Mouse (Mus musculus): ENCODE results near the gene Cbfb. TPM values are rescaled to one million over a fixed set of nuclear protein-coding genes. Genes with fewer than 3 reads are reported as not detected.
"Not testable (repeated sequence)": the region's sequence is repeated elsewhere in the genome, so short reads cannot be mapped to it uniquely, and the experiment has no call there.

Cbfb gene
- polyA plus RNA-seq, 1 experiment = 31.9 TPM

DNA sequence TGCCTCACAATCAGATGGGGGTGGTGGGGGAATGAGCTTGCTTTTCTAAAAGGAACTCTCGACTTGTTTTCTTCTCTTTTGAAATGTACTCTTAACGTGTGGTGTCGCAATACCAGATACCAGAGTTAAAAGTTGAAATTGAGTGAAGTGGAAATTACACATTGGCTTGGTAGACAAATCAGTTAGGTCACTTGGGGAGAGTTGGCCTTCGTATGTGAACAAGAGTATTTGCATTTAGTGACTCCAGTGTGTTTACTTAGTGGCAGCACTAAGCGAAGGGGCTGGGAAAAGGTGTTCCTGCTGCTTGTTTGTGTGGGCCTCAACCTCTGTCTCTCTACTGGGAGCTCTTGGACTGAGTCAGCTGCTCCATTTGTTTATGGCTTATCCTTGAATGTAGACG lies 55.4 kb downstream of the Cbfb start:
- TF ChIP-seq POLR2A (IDR thresholded peaks at IDR 0.05; ENCODE audit: borderline replicate concordance, extremely low read depth, insufficient read depth, insufficient read length, poor library complexity, severe bottlenecking) = no peak
- TF ChIP-seq CTCF (IDR thresholded peaks at IDR 0.05; ENCODE audit: borderline replicate concordance, extremely low read depth, insufficient read depth, insufficient read length) = no peak
- no peak for DNase-seq (ENCODE audit: low read depth)

DNA sequence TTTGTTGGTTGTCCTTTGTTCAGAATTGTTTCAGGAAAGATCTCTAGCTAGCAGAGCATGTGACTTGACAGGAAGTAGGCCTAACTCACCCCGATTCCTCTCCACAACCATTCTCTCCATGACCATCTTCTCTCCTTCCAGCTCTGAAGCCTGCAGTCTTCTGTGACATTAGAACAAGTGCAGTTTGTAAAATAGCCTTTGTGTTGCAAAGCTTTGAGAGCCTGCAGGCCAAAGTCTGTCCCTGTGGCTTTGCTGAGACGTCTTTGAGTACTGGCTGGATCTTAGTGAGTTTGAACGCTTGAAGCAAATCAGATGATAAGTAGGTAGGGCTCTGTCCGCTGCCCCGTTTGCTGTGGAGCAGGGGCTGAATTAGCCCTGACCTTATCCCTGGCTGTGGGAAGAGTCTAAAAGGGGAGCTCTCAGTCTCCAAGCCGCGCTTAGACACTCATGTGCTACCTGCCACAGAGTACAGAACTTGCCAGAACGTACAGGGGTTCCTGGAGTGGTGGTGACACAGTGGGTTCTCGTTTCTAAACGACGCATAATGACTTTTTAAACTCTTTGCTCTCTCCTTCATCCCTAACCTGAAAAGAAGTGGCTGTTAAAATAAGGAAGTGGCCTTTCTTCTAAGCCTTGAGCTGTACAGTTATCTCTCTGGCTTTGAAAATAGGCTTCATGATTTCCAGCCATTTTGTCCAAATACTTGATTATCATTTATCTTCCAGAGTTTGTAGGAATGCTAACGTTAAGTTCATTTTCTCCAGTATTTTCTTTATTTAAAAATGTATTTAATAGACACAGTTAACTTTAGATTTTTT lies 61.2 kb downstream of the Cbfb start:
- DNase-seq (ENCODE audit: low read depth) = no peak
- no peak for TF ChIP-seq POLR2A (IDR thresholded peaks at IDR 0.05; ENCODE audit: borderline replicate concordance, extremely low read depth, insufficient read depth, insufficient read length, poor library complexity, severe bottlenecking)
- no peak for TF ChIP-seq CTCF (IDR thresholded peaks at IDR 0.05; ENCODE audit: borderline replicate concordance, extremely low read depth, insufficient read depth, insufficient read length)

DNA sequence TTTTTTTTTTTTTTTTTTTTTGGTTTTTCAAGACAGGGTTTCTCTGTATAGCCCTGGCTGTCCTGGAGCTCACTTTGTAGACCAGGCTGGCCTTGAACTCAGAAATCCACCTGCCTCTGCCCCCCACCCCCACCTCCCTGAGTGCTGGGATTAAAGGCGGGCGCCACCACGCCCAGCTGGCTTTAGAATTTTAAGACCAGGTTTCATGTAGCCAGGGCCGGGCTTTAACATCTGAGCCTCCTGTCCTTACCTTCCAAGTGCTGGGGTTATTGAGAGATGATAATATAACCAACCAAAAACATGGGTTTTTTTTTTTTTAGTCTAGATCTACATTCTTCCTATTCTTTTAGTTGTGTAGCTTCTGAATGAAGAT lies 61.8 kb downstream of the Cbfb start:
- not testable (repeated sequence) for DNase-seq (ENCODE audit: low read depth)

DNA sequence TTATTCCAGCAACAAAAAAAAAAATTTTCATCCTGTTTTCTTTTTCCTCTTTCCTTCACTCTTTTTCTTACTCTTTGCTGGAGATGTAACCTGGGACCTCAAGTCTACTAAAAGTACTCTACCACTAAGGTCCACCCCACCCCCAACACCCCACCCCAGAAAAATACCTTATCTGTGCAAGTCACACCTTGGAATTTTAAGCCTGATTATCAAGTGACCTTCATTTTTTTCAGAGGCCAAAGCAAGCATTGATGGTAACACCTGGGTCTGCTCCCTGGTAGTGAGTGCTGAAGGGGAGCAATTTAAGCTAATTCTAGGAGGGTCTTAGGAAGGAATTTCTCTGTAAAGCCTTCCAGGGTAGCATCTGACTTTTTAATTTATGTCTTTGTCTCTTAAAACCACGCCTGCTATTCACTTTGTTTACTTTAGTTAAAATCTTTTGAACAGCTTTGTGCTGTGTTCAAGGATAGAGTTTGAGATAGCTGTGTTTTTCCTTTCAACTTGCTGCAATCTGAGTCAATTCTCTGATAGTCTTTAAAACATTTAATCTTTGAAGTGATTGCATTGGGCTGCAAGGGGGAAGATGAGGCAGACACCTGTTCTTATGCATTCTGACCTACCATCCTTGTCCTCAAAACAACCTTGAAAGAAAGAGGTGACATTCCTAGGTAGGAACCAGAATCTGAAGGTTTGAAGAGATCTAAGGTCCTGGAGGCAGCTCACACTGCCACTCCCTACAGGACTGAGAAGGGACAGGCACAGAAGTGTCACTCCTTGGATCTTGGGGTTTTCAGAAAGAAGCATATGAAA lies 62.9 kb downstream of the Cbfb start:
- TF ChIP-seq CTCF (IDR thresholded peaks at IDR 0.05; ENCODE audit: borderline replicate concordance, extremely low read depth, insufficient read depth, insufficient read length) (no peak), POLR2A (IDR thresholded peaks at IDR 0.05; ENCODE audit: borderline replicate concordance, extremely low read depth, insufficient read depth, insufficient read length, poor library complexity, severe bottlenecking) (no peak)
- DNase-seq (ENCODE audit: low read depth) = no peak

DNA sequence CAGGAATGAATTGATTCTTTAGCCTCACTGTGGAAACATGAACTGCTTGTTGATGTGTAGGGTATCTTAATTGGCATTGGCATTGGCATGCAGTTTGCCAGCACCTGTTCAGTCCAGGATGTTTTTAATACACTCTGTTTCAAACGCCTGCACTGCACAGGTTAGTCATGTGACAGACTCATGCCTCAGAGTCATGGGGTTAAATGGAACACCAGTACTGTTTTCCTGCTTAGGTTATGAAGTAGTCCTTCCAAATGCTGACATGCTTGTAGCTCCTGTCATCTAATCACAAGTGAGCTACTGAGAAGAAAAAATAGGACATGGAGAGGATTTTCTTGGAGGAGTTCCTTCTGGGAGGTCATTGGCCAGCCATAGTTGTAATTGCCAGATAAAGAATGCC lies 64.7 kb downstream of the Cbfb start:
- DNase-seq (ENCODE audit: low read depth) = no peak
- TF ChIP-seq CTCF (IDR thresholded peaks at IDR 0.05; ENCODE audit: borderline replicate concordance, extremely low read depth, insufficient read depth, insufficient read length) (no peak), POLR2A (IDR thresholded peaks at IDR 0.05; ENCODE audit: borderline replicate concordance, extremely low read depth, insufficient read depth, insufficient read length, poor library complexity, severe bottlenecking) (no peak)

DNA sequence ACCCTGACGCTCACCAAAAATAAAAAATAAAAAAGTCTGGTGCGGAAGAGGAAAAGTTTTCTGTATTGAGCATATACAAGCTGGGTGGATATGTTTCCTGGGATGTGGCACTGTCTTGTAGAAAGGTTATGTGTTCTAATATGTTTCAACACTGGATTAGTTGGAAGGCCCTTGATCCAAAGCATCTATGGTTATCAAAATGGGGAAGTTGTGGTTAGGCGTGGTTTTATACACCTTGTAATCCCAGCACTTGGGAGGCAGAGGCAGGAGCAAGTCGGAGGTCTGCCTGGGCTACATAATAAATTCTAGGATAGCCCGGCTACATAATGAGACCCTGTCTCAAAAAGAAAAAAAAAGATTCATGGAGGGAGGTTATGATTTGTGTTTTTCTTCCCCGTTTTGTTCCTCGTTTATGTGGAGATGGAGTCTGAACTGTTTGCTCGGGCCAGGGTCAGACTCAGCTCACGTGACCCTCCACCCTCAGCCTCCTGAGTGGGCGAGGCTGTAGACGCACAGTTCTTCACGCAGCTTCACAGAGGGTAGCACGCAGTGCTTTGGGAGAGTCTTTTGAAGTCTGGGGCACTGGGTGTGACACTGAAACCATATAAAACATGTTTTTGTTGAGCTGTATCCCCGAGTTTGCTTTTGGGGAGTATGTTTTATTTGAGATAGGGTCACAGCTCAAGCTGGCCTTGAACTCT lies 67.1 kb downstream of the Cbfb start:
- no peak for TF ChIP-seq CTCF (IDR thresholded peaks at IDR 0.05; ENCODE audit: borderline replicate concordance, extremely low read depth, insufficient read depth, insufficient read length)
- no peak for TF ChIP-seq POLR2A (IDR thresholded peaks at IDR 0.05; ENCODE audit: borderline replicate concordance, extremely low read depth, insufficient read depth, insufficient read length, poor library complexity, severe bottlenecking)
- no peak for DNase-seq (ENCODE audit: low read depth)

DNA sequence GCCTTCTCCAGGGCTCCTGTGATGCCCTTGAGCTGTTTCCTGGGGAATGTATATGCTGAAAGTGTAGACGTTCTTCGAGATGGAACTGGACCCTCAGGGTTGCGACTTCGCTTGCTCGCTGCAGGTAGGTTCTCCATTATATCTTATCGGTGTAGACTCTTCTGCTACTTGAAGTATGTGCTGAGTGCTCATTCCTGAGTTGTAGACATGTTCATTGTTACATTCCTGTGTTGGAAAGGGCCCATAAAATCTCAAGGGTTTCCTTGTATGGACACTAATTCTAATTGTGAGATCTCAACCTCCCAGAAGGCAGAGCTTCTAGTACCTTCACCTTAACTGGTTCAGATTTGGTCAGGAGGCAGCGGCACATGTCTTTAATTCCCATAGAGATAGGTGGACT lies 70.5 kb downstream of the Cbfb start:
- TF ChIP-seq POLR2A (IDR thresholded peaks at IDR 0.05; ENCODE audit: borderline replicate concordance, extremely low read depth, insufficient read depth, insufficient read length, poor library complexity, severe bottlenecking) = no peak
- TF ChIP-seq CTCF (IDR thresholded peaks at IDR 0.05; ENCODE audit: borderline replicate concordance, extremely low read depth, insufficient read depth, insufficient read length) = no peak
- DNase-seq (ENCODE audit: low read depth) = no peak

DNA sequence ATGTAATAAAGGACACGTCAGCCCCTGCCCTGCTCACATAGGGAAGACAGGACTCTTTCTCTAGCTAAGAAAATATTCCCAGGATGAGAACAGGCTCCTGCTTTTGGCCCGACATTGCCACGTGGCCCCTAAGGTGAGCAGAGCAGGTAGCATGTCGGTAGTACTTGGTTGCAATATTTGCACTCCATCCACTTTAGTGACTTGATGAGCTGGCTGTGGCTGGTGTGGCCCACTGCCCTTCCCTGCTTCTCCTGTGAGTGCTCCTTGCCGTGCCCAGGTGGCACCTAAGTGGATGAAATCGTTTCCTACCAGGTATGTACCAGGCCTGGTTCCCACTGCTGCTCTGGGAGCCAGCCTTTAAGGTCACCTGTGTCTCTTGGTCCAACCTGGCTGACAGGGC lies 81.5 kb downstream of the Cbfb start:
- DNase-seq (ENCODE audit: low read depth) = no peak
- TF ChIP-seq POLR2A (IDR thresholded peaks at IDR 0.05; ENCODE audit: borderline replicate concordance, extremely low read depth, insufficient read depth, insufficient read length, poor library complexity, severe bottlenecking) = no peak
- no peak for TF ChIP-seq CTCF (IDR thresholded peaks at IDR 0.05; ENCODE audit: borderline replicate concordance, extremely low read depth, insufficient read depth, insufficient read length)

DNA sequence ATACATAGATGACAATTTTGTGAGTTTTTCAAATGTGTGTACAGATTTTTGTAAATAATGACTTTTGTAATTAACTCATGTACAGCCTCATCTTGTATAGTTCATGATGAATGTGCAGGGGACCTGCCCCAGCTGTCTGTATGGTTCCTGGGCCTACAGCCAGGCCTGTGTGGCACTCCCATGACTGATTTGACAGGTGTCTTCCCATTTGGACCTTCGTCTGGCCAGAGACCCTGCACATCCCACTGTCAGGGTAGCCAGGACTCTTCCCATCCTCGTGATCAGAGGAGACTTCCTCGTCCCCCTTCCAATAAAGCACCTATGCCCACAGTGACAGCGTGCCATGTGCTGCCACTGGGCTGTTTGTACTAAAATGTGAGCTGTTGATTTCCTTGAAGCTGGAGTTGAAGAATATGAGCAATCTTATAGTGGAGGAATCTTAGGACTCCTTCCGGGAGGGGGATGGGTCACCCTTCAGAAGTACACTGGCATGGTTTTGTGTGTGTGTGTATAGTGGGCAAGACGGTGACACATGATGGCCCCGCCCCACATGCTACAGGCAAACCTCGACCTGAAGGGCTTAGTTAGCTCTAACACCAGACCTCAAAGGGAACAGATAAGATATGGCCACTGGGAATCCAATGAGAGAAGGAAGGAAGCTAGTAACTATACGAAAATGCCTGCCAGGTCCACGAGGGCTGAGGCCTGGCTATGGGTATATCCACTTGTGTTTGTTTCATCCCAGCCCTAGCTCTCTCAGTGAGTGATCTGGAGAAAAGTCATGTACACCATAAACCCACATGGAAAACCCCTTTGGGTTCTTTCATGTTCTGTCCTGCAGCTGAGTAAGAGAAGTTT lies 82.4 kb downstream of the Cbfb start:
- no peak for TF ChIP-seq CTCF (IDR thresholded peaks at IDR 0.05; ENCODE audit: borderline replicate concordance, extremely low read depth, insufficient read depth, insufficient read length)
- TF ChIP-seq POLR2A (IDR thresholded peaks at IDR 0.05; ENCODE audit: borderline replicate concordance, extremely low read depth, insufficient read depth, insufficient read length, poor library complexity, severe bottlenecking) = no peak
- DNase-seq (ENCODE audit: low read depth) = no peak

DNA sequence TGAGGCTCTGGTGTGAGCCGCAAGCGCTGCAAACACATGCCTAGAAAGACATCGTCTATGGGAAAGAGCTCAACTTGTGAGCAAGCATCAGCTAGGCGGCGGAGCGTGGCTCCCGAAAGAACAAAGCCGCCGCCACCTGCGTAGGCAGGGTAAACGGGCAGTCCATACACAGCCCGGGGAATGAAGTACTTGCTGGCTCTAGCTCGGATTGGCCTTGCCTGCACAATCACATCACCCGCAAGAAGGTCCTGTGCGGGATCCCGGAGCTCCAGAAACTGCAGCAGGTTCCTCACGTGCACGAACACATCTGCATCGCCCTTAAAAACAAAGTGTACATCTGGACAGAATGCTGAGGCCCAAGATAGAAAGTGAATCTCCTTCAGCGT lies 83.3 kb downstream of the Cbfb start:
- DNase-seq (ENCODE audit: low read depth) = no peak
- TF ChIP-seq CTCF (IDR thresholded peaks at IDR 0.05; ENCODE audit: borderline replicate concordance, extremely low read depth, insufficient read depth, insufficient read length) (no peak), POLR2A (IDR thresholded peaks at IDR 0.05; ENCODE audit: borderline replicate concordance, extremely low read depth, insufficient read depth, insufficient read length, poor library complexity, severe bottlenecking) (no peak)
